Mouse (Mus musculus): ENCODE data around the gene Boc. TPM values are rescaled to one million over a fixed set of nuclear protein-coding genes. Genes with fewer than 3 reads are reported as not detected.

The Boc gene
- polyA plus RNA-seq, 1 experiment from 2014 or later: 27.3 TPM

DNA sequence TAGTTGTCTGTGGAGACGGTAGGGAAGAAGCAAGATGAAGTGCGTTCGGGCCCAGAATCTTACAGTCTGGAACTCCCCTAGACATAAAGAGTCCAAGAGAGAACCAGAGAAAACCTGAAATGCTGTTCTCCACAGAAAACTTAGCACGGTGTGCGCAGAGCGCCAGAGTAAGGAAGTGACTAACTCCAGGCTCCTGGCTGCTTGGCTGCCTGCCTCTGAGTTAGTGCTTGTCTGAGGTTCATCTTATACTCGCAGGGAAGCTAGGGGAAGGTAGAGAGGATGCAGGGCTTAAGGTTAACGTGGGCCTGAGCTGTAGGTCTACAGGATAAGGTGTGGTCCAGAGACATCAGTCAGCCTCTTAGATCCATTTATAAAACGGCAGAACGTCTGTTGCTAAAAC, 56.9 kb downstream of the Boc start:
- WGBS: 91% methylated on average over 10 of the region's 10 CpGs
- Histone ChIP-seq H3K4me3 (replicated peaks) (no peak overlapping the region), H3K36me3 (peaks cover 83% of the 10 kb centered on the region)

DNA sequence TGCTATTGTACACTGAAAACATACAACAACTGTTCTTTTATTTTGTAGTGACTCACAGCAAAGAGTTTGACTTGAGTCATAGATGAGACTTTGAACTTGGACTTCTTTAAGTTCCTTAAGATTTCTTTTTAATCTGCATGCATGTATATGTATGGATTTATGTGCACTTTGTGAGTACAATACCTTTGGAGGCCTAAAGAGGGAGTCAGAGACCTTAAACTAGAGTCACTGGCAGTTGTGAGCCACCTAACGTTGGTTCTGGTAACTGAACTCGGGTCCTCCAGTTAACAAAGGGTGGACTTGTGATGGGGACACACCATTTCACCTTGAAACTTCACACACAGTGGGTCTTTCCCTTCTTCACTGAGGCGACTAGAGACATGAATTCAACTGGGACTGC, 60.2 kb downstream of the Boc start:
- Histone ChIP-seq H3K4me1 (replicated peaks) (peaks cover 22% of the 10 kb centered on the region), H3K27ac (no peak overlapping the region), H3K27me3 (no peaks in the 10 kb centered on the region), H3K4me2 (replicated peaks) (no peak overlapping the region), H3K9me3 (no peaks in the 10 kb centered on the region; the same call in 1 of the 2 replicates), H3K9ac (replicated peaks) (no peak overlapping the region), H3K4me3 (replicated peaks) (no peak overlapping the region), H3K36me3 (peaks cover 79% of the 10 kb centered on the region)
- 89% methylated on average over 3 of the region's 3 CpGs for WGBS
- no peak for ATAC-seq

More for the DNA sequence above, 56.9 kb downstream of the Boc start:
- no peaks in the 10 kb centered on the region for H3K27me3 ChIP-seq
- H3K4me2 ChIP-seq (replicated peaks): no peak overlapping the region
- ATAC-seq: no peak
- H3K4me1 ChIP-seq (replicated peaks): no peaks in the 10 kb centered on the region
- H3K9me3 ChIP-seq: no peaks in the 10 kb centered on the region; the same call in 1 of the 2 replicates
- peak overlapping the region; percentile 37; the same call in 1 of the 2 replicates for H3K27ac ChIP-seq
- no peak overlapping the region for H3K9ac ChIP-seq (replicated peaks)

DNA sequence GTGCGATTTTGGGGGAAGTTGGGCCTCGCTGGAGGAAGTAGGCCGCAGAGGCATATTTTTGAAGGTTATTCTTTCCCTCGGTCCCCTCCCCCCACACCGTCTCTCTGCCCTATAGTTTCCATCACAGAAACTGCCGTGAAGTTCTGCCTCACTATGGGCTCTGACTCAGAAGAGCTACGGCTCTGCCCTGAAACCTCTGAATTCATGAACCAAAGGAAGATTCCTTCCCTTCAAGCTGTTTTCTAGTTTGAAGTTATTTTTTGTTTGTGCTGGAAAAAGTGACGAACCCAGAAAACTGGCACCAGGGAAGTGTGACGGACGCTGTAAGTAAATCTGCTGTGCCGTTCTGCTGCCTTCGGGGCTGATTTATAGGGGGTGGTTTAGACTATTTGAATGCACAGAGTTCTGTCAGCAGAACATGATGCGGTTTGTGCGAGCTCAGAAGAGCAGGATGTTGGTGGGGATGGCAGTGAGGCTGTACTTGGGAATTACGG, 61.7 kb downstream of the Boc start:
- H3K36me3 ChIP-seq: peaks cover 78% of the 10 kb centered on the region
- no peak overlapping the region for H3K4me2 ChIP-seq (replicated peaks)
- H3K4me1 ChIP-seq (replicated peaks): peaks cover 26% of the 10 kb centered on the region
- ATAC-seq: no peak
- no peak overlapping the region for H3K9ac ChIP-seq (replicated peaks)
- H3K4me3 ChIP-seq (replicated peaks): no peak overlapping the region
- H3K27ac ChIP-seq: peak overlapping the region; percentile 25; the same call in 1 of the 2 replicates
- no peaks in the 10 kb centered on the region; the same call in 1 of the 2 replicates for H3K9me3 ChIP-seq
- WGBS: 87% methylated on average over 15 of the region's 15 CpGs
- H3K27me3 ChIP-seq: no peaks in the 10 kb centered on the region

DNA sequence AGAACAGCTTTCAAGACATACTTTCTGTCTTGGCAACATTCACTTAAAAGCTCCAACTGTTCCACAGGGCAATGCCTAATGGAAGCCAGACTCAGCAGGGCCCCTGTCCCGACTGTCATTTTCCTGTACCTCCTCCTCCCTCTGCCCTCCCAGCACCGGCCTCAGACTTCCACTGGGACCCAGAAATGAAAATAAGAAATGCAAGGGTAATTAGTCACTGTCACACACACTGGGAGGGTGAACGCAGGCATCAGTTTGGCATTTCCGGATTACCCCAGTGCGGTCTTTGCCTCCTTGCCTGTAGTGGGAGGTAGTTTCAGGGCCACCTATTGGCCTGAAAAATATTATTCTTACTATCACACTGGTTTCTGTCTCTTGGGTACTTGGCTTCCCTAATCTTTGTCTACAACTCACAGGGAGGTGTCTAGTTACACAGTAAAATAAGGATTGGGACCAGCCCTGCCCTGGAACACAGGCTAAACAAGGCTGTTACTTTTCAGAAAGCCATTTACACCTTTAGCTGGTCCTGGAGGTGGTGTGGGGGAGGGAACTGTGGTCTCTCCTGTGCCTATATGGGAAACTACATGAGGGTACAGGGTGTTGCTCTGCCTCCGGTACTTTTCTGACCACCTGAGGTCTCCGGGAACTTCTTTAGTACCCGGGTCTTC, 64.1 kb downstream of the Boc start:
- Histone ChIP-seq H3K4me1 (replicated peaks) (peaks cover 26% of the 10 kb centered on the region), H3K27ac (peak overlapping the region; percentile 66), H3K9me3 (no peaks in the 10 kb centered on the region; the same call in 1 of the 2 replicates), H3K27me3 (no peaks in the 10 kb centered on the region), H3K9ac (replicated peaks) (no peak overlapping the region), H3K4me2 (replicated peaks) (no peak overlapping the region), H3K36me3 (peaks cover 75% of the 10 kb centered on the region), H3K4me3 (replicated peaks) (no peak overlapping the region)
- 0 out of 2 replicates have a peak, but pooled peaks have one; percentile 31 for ATAC-seq
- WGBS: 56% methylated on average over 8 of the region's 8 CpGs

DNA sequence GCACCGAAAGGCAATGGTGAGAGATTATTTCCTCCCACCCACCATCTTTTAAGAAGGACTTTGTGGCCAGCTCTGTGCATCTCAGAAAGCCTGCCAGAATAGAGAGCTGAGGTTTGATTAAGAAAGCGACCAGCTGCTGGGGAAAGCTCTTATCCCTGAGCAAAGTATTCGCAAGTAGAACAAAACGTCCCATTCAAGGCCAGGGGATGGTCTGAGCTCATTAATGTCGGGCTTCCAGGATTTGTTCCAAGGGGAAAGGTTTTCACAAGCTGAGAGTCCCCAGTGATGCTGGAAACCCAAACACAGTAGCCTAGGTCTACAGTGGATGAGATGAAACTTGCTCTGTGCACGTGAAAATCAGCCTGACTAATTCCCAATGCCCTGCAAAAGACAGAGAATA, 64.8 kb downstream of the Boc start:
- no peak for ATAC-seq

DNA sequence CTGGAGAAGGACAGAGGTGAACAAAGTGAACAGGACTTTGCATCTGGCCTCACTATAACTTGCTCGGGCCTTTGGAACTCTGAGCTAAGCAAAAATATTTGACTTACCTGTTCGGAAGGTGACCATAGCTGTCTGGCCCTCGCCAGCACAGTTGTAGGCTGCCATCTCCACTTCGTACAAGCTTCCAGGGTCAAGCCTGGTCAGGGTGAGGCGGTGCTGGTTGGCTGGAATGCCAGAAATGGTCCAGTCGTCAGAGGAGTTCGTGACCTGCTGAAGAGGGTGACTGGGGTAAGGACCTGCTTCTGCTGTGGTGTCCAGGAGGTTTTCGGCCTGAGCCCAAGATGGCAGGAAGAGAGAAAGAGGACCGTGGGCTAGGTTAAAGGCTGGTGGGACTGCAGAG, 66.0 kb downstream of the Boc start:
- 92% methylated on average over 9 of the region's 9 CpGs for WGBS
- Histone ChIP-seq H3K4me1 (replicated peaks) (peaks cover 26% of the 10 kb centered on the region), H3K27me3 (no peaks in the 10 kb centered on the region), H3K4me3 (replicated peaks) (no peak overlapping the region), H3K27ac (0 out of 2 replicates have a peak overlapping the region, but pooled peaks have one; percentile 66), H3K9ac (replicated peaks) (no peak overlapping the region), H3K9me3 (no peaks in the 10 kb centered on the region), H3K36me3 (peaks cover 71% of the 10 kb centered on the region), H3K4me2 (replicated peaks) (no peak overlapping the region)
- no peak for ATAC-seq

More for the DNA sequence above, 64.8 kb downstream of the Boc start:
- Histone ChIP-seq H3K4me1 (replicated peaks) (peaks cover 26% of the 10 kb centered on the region), H3K36me3 (peaks cover 76% of the 10 kb centered on the region), H3K9me3 (no peaks in the 10 kb centered on the region; the same call in 1 of the 2 replicates), H3K27ac (peak overlapping the region; percentile 66), H3K4me2 (replicated peaks) (no peak overlapping the region), H3K27me3 (no peaks in the 10 kb centered on the region), H3K4me3 (replicated peaks) (no peak overlapping the region), H3K9ac (replicated peaks) (no peak overlapping the region)
- 20% methylated on average over 6 of the region's 6 CpGs for WGBS

DNA sequence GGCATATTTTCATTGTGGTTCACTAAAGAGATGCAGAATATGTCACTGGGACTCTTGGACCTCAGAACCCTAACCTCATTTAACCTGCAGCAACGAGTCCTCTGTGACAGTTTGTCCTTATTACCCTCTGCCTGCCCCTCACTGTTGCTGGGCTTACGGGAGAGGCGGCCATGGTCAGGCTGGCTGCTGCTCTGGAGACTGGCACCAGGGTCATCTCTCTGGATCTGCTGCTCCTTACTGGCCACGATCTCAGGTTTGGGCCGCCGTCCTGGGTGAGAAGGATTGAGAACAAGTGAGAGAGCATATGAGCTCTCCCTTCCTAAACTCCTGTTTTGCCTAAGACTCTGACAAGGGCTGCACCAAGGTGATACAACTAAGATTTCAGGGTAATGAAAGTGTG, 66.5 kb downstream of the Boc start:
- H3K4me3 ChIP-seq (replicated peaks): no peak overlapping the region
- H3K36me3 ChIP-seq: peaks cover 70% of the 10 kb centered on the region
- no peaks in the 10 kb centered on the region for H3K9me3 ChIP-seq
- H3K4me1 ChIP-seq (replicated peaks): peaks cover 31% of the 10 kb centered on the region
- 94% methylated on average over 6 of the region's 6 CpGs for WGBS
- no peak overlapping the region for H3K27ac ChIP-seq
- H3K9ac ChIP-seq (replicated peaks): no peak overlapping the region
- ATAC-seq: no peak
- no peaks in the 10 kb centered on the region for H3K27me3 ChIP-seq
- H3K4me2 ChIP-seq (replicated peaks): no peak overlapping the region

DNA sequence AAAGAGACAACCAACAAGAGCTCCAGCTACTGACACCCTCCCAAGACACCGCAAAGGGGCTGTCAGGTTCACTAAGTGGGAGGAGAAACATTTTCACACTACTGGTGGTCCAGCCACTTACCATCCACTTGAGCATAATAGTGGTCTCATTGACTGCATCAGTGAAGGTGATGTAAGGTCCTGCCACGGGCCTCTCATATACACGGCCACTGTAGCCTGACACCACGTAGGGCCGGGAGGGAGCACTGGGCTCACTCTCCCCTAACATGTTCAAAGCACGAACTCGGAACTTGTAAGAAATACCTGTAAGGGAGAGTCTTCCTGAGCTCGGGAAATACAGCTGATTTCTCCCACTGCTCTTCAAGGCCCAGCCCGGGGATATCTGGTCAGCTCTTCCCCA, 67.6 kb downstream of the Boc start:
- Histone ChIP-seq H3K9me3 (no peaks in the 10 kb centered on the region), H3K27me3 (no peaks in the 10 kb centered on the region), H3K36me3 (peaks cover 70% of the 10 kb centered on the region), H3K4me1 (replicated peaks) (peaks cover 42% of the 10 kb centered on the region), H3K4me2 (replicated peaks) (no peak overlapping the region), H3K9ac (replicated peaks) (no peak overlapping the region), H3K27ac (no peak overlapping the region), H3K4me3 (replicated peaks) (no peak overlapping the region)
- 90% methylated on average over 9 of the region's 9 CpGs for WGBS
- no peak for ATAC-seq

DNA sequence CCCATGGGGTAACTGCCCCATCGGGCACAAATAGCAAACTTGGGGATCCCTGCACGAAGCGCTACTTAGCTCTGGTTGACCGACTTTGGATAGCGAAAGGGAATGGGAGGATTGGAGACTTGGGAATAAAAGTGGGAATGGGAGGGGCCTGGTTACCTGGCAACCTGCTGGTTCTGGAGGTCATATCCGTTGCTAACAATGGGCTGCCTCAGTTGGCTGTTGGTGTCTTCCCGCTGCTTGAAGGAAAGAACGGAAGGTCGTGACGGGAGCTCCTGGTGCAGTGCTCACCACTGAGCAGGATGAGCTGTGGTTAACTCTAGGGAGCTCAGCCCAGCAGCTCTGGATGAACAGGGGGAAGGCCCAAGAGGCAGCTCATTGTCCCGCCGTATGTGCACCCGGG, 71.5 kb downstream of the Boc start:
- Histone ChIP-seq H3K9ac (replicated peaks) (0 out of 2 replicates have a peak overlapping the region, but pooled peaks have one; percentile 37), H3K27ac (peak overlapping the region; percentile 25; the same call in 1 of the 2 replicates), H3K4me2 (replicated peaks) (no peak overlapping the region), H3K27me3 (no peaks in the 10 kb centered on the region), H3K4me3 (replicated peaks) (no peak overlapping the region), H3K36me3 (peaks cover 54% of the 10 kb centered on the region), H3K9me3 (no peaks in the 10 kb centered on the region), H3K4me1 (replicated peaks) (peaks cover 23% of the 10 kb centered on the region)
- WGBS: 68% methylated on average over 13 of the region's 13 CpGs
- no peak for ATAC-seq

DNA sequence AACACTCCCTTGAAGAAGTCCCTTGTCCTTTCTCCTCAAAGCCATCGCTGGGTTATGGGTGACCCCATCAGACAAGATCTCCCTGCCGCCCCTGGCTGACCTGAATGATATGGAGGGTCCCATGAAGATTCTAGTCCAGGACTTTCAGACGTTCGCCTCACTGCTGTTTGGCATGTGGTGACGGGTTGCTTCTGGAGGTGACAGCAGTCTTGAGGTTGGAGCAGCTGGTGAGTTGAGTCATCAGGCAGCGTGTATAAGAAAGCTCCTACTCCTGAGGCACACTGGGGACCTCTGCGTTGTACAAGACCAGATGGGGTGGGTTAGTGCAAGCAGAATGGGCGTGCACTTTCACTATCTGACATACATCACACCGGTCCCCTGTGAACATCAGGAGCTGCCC, 72.1 kb downstream of the Boc start:
- H3K36me3 ChIP-seq: peaks cover 48% of the 10 kb centered on the region
- no peak overlapping the region; the same call in 1 of the 2 replicates for H3K27ac ChIP-seq

DNA sequence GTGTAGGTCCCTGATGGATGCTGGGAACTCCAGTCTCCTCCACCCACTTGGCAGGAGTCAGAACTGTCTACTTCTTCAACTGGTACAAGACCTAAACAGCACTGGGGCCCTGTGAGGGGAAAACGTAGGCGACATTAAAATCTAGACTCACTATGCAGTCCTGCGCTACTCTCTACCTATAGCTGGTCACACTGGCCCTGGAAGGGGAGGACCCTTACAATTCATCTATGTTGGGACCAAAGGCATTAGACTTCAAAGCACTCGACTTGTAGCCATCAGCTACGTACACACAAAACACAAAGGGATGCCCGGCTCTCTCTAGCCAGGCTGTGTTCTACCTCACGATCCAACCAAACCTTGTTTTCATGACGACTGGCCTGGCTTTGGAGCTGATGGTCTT, 73.0 kb downstream of the Boc start:
- Histone ChIP-seq H3K4me3 (replicated peaks) (no peak overlapping the region), H3K27me3 (no peaks in the 10 kb centered on the region), H3K4me1 (replicated peaks) (peaks cover 28% of the 10 kb centered on the region), H3K4me2 (replicated peaks) (no peak overlapping the region), H3K9ac (replicated peaks) (no peak overlapping the region), H3K27ac (0 out of 2 replicates have a peak overlapping the region, but pooled peaks have one; percentile 5), H3K36me3 (peaks cover 41% of the 10 kb centered on the region), H3K9me3 (no peaks in the 10 kb centered on the region)
- ATAC-seq: no peak
- 69% methylated on average over 8 of the region's 8 CpGs for WGBS

More for the DNA sequence above, 72.1 kb downstream of the Boc start:
- 82% methylated on average over 9 of the region's 9 CpGs for WGBS
- ATAC-seq: peak; percentile 13; the same call in 1 of the 2 replicates
- no peak overlapping the region for H3K4me2 ChIP-seq (replicated peaks)
- no peaks in the 10 kb centered on the region for H3K27me3 ChIP-seq
- no peak overlapping the region for H3K4me3 ChIP-seq (replicated peaks)
- peaks cover 28% of the 10 kb centered on the region for H3K4me1 ChIP-seq (replicated peaks)
- no peaks in the 10 kb centered on the region for H3K9me3 ChIP-seq
- no peak overlapping the region for H3K9ac ChIP-seq (replicated peaks)

DNA sequence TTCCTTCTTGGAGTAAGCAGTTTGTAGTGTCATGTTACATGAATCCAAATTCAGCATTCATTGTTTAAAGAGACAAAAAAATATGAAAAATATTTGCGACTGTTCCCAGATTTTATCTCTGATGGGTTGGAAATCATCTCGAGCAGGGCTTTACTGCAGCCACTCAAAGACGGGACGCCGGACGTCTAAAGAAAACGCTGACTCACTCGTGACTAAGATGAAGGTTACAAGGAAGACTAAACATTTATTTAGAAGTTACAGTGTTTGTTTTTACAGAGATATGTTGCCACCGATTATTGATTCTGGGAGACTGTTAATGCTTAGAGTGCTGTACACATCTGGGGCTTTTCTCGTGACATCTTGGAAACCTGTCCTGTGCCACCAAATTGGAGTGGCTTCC, 73.9 kb downstream of the Boc start:
- 85% methylated on average over 10 of the region's 10 CpGs for WGBS
- H3K36me3 ChIP-seq: peaks cover 32% of the 10 kb centered on the region
- no peak for ATAC-seq

More for the DNA sequence above, 73.9 kb downstream of the Boc start:
- Histone ChIP-seq H3K9ac (replicated peaks) (no peak overlapping the region), H3K4me3 (replicated peaks) (no peak overlapping the region), H3K27me3 (no peaks in the 10 kb centered on the region), H3K27ac (no peak overlapping the region), H3K4me1 (replicated peaks) (peaks cover 28% of the 10 kb centered on the region), H3K4me2 (replicated peaks) (no peak overlapping the region), H3K9me3 (no peaks in the 10 kb centered on the region)
